Mouse (Mus musculus): ENCODE results near the gene Rccd1.
"Not testable (repeated sequence)": the region's sequence is repeated elsewhere in the genome, so short reads cannot be mapped to it uniquely, and the experiment has no call there.

The Rccd1 gene

DNA sequence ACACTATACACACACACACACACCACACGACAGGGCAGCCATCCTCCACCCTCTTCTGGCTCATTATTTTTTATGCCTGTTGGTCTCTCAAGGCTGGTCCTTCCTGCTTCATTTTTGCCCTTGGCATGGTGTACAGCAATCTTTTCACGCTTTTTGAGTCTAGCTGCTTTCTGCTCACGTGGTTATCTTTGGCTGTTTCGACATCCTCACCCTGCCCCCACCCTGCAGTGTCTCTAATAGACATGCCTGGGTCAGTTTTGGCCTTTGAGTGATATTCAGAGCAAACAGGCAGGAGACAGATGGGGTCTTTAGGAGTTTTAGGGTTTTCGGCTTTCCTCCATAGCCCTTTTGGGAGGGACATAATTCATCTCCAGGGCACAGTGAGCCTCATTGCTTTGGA, 22.6 kb upstream of the Rccd1 start:
- intact Hi-C loops (cut with DNase I) = no loop called here

DNA sequence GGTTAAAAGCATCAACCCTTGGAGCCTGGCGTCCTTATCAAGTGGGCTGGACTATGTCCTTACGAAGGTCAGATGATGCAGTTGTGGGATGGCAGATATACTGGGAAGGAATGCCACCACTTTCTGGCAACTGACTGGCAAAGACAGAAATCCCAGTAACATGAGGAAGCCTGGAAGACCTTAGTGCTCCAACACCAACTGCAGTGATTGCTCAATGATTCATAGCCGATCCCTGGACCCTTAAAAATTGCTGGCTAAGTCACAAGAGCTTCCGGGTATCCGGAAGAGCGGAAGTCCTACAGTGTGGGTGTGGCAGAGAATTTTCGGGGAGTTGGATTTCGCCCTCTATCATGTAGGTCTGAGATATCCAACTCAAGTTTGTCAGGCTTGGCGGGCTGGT, 21.9 kb upstream of the Rccd1 start:
- intact Hi-C loops (cut with DNase I) = no loop called here

DNA sequence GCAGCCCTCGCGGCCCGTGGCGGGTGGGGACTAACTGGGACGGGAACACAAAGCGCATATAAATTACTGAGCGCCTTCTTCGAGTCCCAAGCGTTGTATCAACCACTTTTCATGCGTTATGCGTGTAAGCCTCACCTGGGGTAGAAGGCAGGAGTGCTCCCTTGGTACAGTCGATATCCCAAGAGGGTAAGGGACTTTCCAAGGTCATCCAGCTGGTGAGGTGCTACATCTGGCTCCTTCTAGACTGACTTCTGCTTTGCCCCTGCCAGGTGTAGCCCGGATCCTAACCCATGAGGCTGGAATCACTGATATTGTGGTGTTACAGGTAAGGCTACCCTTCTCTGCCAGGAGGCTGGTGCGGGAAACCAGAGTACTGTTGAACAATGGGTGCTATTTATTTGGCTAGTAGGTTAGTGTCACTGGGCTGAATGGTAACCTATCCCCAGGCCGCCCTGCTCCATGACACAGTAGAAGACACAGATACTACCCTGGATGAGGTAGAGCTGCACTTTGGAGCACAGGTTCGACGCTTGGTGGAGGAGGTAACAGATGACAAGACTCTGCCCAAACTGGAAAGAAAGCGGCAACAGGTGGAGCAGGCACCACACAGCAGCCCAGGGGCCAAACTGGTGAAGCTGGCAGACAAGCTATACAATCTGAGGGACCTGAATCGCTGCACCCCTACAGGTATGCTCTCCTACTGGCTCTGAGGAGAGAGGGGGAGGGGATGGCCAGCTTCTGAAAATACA, 19.2 kb upstream of the Rccd1 start:
- intact Hi-C loops (cut with DNase I) = loop anchor here (1.0 to 2.0 kb wide), 2 partner anchors 28 to 33 kb away; partner anchors contain the start of gene Man2a2

DNA sequence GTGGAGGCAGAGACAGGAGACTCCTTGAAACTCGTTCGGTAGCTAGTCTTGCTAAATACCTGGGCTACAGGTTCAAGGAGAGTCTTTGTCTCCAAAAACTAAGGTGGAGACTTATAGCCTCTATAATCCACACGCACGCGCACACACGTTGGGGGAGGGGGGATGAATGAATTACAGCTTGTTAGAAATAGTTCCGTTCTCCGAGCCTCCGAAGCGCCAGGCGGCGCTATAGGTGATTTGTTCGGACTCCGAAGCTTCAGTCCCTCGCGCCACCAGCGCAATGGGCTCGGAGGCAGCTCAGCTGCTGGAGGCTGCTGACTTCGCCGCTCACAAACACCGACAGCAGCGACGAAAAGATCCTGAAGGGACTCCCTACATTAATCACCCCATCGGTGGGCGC, 18.6 kb upstream of the Rccd1 start, which contains the start of gene Hddc3:
TSS of gene Hddc3 (plus strand) at position 247 of the 400 bp plus-strand sequence.
- intact Hi-C loops (cut with DNase I) = loop anchor here (1.0 to 2.0 kb wide), 2 partner anchors 28 to 34 kb away; partner anchors contain the start of gene Man2a2

DNA sequence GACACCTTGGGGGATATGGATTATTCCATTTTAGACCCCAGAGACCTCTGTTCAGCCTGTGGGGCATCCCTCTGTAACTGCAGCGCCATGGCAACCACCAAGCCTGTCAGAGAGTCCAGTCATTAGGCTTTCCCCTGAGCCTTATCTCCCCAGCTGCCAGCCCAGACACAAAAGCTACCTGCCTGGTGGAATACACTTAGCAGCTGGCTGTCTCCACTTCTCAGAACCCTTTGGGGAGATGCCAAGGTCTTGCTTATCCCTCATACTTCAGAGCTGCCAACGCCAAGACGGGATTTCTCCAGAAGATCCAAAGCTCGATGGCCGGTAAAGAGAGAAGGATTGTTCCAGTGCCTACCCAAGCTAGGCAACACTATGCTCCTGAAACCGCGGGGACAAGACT, 17.5 kb upstream of the Rccd1 start:
- intact Hi-C loops (cut with DNase I) = loop anchor here (2.0 kb wide), 1 partner anchor 35 kb away; no protein-coding TSS in a partner anchor

DNA sequence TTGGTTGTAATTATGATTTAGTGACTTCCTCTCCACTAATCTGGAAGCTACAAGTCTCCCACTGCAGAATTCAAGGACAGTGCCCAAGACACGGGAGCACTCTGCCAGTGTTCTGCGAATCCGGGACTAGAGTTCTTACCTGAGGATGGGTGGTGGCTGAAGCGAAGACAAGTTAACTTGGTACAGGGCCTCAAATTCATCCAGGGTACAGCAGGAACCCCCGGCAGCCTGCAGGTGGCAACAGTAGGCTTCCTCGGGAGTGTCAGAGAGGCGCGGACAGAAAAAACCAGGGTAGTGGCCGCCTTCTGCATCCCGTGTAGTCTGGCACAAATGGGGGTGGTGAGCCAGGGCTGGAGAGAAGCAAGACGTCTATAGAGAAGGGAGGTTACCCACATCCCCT, 16.5 kb upstream of the Rccd1 start, which contains the start of gene Unc45a:
TSS of gene Unc45a (minus strand) at position 213 of the 400 bp plus-strand sequence.
- intact Hi-C loops (cut with DNase I) = no loop called here

DNA sequence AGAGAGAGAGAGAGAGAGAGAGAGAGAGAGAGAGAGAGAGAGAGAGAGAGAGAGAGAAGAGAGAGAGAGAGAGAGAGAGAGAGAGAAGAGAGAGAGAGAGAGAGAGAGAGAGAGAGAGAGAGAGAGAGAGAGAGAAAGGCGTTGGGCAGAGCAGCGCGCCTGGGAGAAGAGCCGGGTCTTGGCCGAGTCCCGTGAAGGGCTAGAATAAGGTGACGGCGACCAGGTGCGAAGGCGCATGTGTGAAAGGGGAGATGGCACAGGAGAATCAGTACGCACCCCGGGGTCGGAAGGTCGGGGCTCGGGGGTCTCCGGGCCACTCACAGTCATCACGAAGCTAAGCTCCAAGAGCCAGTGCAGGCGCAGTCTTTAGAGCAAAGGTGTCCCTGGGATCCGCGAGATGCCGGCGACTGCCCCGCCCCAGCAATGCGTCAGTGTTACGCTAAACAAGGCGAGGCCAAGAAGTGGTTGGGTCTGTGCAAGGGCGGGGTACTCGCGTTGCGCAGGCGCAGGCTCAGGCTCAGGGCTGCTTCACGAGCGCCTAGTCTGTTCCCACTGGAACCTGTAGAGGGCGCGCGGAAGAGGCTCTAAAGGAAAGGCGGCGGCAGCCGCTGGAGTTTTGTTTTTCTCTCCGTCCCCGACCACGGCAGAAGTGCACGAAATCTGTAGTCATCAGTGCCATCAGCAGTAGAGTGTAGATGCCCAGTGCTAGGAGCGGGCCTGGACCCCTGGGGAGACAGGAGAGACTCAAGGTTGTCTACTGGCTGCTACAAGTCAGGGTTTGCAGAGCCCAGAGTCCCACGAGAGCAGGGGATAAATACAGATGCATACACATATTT, 15.8 kb upstream of the Rccd1 start:
- intact Hi-C loops (cut with DNase I) = no loop called here

DNA sequence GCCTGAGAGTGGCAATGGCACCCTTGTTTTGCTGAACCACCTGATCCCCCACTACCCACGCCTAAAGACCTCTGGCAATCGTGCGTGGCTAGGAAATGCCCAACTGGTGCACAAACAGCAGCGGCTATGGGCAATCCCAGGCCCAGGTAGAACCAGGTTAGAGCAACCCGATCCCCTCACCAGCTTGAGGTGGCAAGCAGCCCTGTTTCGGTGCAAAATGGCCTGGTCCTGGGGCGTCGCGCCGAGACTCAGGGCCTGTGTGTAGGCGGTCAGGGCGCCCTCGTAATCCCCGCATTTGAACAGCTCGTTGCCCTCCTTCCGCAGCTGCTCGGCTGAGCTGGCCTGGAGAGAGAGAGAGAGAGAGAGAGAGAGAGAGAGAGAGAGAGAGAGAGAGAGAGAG, 15.1 kb upstream of the Rccd1 start:
- intact Hi-C loops (cut with DNase I) = no loop called here

DNA sequence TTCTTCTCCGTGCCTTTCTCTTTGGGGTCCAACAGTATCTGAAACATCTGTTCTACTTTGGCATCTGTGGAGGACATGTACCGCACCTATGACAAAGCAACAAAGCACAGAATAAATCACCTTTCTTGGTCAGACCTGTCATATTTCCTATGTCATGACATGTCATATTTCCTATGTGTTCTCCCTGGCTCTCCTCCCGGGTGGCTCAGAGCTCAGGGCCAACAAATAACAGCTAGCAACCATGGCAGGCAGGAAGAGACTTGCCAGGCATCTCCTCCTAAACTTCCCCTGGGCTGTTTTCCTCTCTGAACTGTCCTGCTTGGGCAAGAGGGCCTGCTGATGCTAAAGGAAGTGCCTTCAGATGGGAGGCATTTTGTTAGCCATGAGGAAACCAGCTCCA, 12.7 kb upstream of the Rccd1 start:
- intact Hi-C loops (cut with DNase I) = no loop called here

DNA sequence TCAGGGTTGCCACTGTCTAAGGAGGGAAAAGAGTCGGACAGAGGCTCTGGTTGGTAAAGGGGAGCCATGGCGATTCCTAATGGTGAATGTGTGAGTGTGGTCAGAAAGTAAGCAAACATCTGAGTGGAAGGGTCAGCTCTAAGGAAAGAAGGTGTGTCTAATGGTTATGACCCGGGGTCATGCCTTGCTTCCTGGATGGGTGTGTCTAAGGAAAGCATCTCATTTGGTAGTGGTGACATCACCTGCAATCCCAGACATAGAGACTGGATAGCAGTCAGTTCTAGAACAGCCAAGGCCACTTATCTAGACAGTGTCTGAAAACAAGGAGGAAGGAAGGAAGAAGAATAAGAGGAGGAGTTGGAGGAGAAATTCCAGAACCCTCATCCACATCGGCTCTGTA, 10.6 kb upstream of the Rccd1 start:
- intact Hi-C loops (cut with DNase I) = no loop called here

DNA sequence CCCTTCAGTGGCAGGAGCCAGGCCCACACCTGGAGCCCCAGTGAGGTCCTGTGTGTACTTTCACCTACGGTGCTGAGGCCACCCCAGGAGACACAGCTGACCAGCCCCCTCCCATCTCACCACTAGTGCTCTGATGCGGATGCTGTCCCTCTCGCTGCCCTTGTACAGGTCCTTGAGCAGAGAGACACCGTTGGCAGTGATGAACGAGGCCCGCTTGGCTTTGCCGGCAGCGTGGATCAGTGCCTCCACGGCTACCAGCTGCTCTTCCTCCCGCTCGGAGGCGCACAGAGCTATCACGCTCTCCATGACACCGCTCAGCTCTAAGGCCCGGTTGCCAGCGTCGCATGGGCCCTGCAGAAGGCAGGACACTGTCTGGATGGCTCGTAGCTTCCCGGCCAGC, 7.2 kb upstream of the Rccd1 start:
- intact Hi-C loops (cut with DNase I) = no loop called here

DNA sequence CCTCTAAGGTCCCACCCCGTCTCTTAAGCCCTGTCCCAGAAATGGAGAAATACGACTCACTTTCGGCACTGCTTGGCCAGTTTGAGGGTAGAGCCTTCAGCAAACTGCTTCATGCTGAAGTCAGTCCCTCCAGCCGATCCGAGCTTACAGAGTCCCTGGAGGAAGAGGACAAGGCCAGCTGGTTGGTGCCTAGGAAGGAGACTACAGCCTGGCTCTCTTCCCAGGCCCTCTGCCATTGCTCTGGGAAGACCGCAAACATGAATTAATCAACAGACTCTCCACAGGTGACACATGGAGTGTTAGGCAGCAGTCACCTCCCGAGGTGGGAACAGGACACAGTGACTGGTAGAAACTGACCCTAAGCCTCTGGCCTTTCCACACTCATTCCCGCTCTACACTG, 6.0 kb upstream of the Rccd1 start:
- intact Hi-C loops (cut with DNase I) = no loop called here

DNA sequence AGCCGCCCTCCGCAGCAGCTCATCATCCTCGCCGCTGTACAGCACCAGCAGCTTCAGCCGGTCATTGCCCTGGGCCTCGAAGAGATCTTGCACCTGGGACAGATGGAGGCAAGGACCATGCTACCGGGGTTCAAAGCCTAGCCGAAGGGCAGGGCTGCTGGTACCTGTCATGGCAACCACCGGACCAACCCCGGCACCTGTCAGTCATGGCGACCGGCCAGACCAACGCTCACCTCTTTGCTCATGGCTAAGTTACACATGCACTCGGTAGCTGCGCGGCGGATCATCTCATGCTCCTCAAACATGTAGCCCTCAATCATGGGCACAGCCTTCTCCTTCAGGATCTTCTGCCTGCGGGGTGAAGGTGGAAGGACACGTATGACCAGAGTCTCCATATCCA, 1.8 kb upstream of the Rccd1 start:
- intact Hi-C loops (cut with DNase I) = no loop called here

DNA sequence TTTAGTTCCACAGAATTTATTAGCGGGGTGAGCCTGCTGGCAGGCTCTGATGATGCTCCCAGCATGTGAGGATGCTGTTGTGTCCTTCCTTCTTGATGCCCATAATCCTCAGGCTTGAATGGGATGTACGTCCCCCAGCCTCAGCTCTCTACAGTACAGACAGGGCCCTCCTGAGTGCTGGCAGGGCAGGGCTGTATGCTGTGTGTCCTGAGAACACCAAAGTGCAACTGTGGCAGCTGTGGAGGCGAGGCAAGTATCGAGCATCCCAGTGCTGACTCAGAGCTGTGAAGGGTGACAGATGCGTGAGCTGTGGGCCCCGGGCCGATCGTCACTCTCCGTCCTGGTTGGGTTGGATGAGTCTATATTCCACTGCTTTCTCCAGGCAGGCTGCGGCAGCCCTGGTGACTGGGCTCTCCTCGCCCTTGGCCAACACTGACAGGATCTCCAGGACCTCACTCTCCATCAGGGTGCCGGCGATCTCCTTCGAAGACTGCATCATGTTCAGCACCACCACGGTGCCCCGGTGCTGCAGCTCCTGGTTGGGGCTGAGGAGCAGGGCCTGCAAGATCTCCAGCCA, 1.1 kb upstream of the Rccd1 start:
- intact Hi-C loops (cut with DNase I) = no loop called here

DNA sequence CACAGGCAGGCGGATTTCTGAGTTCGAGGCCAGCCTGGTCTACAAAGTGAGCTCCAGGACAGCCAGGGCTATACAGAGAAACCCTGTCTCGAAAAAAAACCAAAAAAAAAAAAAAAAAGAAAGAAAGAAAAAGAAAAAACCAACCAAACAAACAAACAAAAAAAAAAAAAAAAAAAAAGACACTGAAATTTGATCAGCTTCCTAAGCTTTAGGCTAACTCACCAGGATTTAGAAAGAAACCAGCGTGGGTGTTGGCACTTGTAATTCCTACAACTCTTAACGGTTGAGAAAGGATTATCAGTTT, 514 bp upstream of the Rccd1 start:
- intact Hi-C loops (cut with DNase I) = not testable (repeated sequence)

DNA sequence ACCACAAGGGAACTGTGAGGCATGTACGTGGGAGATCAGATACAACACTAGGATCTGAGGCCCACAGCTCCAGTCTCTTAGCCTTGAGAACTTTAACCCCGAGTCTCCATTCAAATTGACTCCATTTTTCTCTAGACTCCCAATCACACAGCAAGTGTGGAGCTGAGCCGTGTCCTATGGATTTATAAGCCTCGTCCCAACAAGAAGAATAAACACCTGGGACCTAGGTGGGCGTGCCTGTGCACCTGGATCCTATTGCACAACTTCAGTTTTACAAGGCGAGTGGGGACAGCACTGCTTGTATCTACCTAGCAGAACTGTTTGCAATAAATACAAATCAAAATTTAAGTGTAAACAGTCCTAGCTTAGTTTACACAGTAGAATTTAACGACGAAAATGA, 918 bp downstream of the Rccd1 start:
- intact Hi-C loops (cut with DNase I) = no loop called here

DNA sequence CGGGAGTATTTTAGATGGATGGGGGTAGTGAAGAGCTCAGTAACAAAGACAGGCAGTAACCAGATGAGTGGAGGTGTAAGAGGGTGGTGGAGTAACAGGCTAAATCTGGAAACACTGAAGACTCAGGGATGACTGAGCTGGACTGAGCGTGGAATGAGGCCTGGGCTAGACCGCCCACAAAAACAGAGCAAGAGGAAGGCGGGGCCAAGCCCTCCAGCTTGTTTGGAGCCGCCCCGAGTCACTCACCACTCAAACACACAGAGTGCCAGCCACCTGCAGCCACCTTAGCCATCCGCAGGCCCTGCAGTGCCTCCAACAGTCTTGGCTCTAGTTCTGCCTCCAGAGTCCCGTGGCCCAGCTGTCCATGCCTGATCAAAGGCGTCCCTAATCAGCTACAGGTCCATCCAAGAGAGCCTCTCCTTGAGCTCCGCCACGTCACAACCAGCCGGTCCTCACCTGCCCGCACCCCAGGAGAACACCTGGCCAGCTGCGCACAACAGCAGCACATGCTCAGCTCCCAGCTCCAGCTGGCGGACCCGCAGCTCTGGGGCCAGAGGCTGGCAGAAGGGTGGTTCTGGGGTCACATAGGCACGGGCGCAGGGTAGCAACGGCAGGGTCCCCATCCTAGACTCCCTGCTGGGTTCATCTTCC, 4.3 kb downstream of the Rccd1 start:
- intact Hi-C loops (cut with DNase I) = no loop called here

DNA sequence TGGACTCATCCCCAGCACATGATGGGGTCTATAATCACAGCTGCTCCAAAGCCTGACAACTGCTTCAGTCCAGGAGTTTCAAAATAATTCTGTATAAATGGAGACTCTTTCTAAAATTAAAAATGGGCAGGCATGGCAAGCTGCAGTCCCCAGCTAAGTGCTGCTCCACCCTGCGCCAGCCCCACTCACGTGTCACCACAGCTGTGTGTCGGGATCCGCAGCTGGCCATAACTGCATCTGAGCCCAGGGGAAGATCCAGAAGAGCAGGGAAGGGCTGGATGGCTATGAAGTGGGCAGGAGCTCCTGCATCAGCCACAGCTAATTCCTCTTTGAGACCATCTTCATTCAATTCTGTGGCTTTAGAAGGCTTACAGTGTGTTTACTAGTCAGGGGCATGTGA, 5.6 kb downstream of the Rccd1 start:
- intact Hi-C loops (cut with DNase I) = no loop called here

DNA sequence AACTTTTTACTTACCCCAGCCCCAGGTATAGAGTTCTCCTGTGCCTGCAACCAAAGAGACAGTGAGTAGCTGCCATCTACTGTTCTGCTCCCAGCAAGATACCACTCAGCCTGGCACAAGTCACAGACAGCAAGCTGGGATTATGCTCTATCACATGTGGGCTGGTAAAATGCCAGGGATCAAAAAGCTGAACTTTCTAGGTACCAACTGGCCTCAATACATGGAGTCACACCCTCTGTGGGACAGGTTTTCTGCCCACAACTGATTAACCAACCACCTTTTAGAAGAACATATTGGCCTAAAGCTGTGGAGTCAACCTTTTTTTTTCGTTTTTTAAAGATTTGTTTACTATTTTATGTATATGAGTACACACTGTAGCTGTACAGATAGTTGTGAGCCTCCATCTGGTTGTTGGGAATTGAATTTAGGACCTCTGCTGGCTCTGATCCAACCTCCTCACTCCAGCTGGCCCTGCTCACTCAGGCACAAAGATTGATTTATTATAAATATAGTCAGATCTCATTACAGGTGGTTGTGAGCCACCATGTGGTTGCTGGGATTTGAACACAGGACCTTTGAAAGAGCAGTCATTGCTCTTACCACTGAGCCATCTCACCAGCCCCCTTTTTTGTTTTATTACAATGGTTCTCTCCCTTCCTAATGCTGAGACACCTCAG, 6.7 kb downstream of the Rccd1 start:
- intact Hi-C loops (cut with DNase I) = no loop called here

DNA sequence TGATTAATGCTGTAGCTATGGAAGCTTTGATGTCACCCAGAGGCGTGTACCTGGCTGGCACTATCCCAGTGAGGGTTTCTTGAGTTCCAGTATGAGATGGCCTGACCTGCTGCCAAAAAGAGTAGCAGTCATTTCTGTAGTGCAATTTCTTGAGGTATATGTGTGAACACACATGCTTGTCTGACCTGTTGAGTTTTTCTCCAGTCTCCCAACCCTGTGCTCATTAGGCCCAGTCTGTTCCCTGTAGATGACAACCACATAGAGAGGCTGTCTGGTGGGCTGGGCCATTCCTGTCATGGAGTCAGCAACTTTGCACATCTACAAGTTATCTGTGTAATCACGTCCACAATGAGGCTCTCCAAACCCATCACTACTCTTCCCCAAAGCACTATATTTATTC, 8.5 kb downstream of the Rccd1 start:
- intact Hi-C loops (cut with DNase I) = no loop called here

DNA sequence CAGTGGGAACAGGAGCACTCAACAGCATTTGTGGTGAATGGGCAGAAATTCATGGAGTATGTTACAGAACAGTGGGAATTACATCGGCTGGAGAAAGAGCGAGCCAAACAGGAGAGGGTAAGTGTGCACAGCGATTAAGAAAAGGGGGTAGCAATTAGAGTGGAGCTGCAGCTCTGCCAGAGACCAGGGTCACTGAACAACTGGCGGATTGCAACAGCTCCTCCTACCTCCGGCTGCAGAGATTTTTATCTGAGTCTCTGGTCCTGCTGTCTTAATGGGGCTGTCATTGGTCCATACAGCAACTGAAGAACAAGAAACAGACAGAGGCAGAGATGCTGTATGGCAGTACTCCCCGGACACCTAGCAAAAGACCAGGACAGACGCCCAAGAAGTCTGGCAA, 13.5 kb downstream of the Rccd1 start:
- intact Hi-C loops (cut with DNase I) = no loop called here

Measured in adrenal gland (tissue).